Mouse (Mus musculus): ENCODE data around the gene Tmem30b.
A peak's percentile ranks its signal among the peaks of the same experiment; 100 is the strongest.
"Not testable (repeated sequence)": the region's sequence is repeated elsewhere in the genome, so short reads cannot be mapped to it uniquely, and the experiment has no call there.

The Tmem30b gene

DNA sequence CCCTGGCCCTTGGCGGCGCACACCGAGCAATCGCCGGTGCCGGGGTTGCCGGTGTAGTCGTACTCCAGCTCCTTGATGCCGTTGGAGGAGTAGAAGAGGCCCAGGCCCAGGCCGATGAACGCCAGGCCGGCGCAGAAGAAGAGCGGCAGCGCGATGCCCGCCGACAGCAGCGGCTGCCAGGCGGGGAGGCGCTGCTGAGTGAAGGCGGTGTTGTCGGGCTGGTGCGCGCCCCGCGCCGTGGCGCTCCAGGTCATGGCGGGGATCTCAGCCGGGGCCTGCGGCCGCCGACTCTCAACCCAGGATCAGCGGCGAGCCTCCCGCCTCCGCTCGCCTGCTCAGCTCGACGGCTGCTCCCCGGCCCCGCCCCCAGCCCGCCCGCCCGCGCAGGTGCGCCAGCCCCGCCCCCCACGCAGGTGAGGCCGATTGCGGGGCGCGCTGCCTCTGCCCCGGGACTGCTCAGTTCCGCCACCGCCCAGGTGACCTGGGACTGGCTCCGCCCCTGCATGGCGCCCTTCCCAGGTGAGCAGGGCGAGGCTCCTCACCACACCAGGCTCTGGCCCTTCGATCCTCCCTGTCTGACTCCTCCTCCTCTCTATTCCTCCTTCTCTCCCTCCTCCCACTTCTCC is at the start of gene Tmem30b:
Gene Tmem30b, minus strand, starts transcription at position 307 of the 626 bp plus-strand sequence.
- DNase-seq, result no peak

DNA sequence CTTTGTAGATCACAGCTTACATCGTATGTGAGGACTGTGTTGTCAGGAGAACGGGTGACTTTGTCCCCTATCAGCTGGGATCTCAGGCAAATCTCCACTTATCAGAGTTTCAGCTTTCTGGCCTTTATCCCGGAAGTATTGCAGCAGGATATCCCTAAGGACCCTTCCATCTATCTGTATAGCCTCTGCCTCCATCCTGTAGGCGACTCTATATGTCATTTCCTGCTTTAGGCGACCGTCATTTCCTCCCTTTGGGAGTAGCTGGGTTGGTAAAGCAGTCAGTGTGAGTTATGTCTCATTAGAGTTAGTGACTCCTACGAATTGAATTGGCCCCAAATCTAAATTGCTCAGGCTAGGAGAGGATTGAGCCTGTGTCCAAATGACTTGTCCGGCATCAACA is 49.0 kb upstream of the Tmem30b start:
- DNase-seq, result no peak

DNA sequence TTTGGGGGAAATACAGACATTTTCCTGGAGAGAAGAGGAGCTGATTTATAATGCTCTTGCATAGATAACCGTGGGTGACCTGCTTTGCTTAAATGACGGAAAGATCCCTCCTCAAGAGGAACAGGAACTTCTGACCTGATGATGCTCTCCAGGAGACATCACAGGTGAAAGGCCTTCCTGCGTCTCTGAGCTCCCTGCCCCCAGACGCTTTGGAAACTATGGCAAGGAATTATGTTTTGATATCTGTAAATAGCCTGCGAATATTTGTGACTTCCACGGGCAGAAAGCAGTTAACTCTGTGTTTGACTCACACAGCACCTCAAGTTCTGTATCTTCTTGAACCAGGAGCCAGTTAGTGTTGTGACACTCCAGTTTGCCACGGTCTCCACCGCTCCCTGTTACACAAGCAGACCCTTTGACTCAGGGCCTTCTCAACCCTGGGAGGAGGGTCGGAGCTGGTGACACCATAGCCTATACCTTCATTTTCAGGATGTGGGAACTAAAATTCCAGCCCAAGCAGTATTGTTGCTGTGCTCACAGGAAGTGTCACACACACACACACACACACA is 48.1 kb upstream of the Tmem30b start:
- DNase-seq, result no peak

DNA sequence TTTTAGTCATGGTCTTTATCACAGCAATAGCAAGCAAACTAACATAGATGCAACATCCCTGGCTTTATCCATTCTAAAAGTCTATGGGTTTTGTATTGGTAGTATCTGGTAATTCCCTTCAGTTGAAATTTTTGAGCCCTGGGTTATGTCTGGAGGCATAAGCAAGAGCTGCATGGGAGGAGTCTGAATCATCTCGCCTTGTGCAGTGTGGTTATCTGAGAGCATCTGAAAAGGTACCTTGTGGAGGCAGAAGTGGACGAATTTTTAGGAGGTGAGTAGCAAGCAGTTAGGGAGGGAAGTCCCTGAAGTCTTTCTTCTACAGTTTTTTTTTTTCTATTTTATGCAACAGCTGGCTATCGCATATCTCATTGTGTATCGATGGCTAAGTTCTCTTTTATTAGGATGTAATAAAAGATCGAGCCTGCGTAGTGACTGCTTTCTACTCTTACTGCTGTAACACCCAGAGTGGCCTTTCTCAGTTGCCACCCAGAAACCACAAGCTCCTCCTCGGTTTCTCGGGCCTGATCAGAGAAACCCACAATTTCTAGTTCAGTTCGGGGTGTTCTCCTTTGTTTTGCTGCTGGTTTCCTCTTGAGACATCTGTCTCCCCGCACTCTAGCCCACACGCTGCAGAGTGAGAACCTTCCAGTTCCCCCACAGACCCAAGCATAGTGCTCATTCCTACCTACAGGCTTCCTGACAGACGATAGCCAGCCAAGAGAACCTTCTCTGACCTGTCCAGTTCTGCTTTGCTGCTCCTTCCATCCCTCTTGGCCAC is 47.0 kb upstream of the Tmem30b start:
- DNase-seq, result peak; percentile 14

DNA sequence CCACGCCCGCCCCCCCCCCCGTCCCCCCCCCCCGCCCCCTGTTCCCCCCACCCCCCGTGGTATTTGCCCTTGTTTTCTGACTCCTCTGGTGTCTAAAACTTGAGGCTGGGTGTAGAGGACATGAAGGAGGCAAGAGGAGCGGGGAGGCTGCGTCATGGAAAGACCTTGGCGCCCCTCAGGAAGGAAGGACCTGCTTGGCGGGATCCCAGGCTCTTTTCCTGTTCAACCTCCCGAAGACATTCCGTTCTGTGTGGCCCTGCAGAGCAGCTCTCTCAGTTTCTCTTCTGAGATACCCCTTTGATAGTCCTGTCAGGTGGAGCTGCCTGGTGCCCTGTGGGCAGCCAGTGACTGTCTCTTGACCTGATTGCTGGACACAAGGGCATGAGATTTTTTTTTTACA is 45.4 kb upstream of the Tmem30b start:
- no peak for DNase-seq

DNA sequence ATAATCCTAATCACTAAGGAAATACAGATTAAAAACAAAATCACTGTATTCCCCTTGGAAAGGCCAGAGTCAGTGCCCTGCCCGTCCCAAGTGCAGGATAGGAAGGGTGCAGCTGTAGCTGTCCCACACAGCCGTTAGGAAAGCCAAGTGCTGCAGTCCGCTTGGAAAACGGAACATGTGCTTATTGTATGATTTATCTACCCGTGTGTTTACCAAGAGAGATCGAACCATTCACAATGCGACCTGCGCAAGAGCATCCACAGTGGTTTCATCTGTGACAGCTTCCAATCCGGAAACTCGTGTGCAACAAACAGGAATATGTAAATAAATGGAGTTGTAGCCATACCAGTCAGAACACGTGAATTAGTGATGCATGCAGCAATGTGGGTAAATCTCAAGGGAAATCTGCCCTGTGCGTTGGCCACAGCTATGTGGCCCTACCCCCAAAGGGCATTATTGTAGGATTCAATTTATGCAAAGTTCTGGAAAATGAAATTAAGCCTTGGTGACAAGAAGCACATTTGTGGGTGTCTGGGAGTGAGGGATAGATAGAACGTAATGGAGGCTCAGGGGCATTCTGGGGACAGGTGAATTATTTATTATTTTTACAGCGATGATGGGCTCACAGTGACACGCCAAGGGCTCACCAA is 44.6 kb upstream of the Tmem30b start:
- DNase-seq, result no peak

DNA sequence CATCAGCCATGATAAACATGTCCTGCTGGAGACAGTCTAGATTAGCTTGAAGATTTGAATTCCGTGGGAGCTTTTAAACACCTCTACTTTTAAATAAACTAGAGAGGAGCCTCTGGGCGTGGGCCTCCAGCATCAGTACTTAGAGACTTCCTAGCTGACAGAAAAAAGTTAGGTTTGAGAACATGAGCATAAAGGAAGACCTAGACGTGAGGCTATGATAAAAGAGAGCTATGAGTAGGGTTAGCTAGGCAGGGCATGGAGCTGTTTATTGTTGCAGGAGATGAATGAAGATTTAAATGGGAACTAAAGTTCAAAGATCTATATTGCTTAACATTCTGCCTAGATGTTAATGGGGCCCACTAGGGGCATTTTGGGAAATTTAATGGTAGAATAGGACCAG is 41.1 kb upstream of the Tmem30b start:
- DNase-seq, result no peak

DNA sequence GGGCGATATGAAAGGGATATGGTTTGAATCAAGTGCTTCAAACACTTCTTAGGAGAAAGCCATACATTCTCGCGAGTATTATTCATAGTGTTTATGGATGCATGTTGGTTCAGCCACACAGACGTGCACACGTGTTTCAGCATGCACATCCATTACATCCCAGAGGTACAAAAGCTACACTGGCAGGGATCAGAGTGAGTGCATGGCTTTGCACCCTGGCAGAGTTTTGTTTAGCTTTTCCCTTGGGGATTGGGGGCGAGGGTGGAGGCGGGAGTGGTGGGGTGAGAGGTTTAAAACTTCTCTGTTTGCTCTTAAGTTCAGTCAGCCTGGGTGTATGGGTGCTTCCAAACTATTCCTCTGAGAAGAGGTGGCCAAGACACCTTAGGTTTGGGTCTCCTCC is 39.7 kb upstream of the Tmem30b start:
- no peak for DNase-seq

DNA sequence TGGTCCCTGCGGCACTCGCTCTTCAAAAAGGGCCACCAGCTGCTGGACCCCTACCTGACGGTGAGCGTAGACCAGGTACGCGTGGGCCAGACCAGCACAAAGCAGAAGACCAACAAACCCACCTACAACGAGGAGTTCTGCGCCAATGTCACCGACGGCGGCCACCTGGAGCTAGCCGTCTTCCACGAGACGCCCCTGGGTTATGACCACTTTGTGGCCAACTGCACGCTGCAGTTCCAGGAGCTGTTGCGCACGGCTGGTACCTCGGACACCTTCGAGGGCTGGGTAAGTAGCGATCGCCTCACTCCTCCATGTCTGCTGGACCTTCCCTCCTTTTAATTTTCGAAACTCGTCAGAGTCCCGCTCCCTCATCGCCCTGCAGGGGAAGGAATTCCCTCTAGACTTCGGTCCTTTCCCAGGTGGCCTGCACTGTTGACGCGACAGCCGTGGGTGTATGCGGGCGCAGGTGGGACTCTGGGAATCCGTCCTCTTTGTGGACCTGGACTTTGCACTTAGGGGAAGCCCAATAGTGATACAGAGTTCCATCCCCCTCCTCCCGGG is 39.1 kb upstream of the Tmem30b start:
- no peak for DNase-seq

DNA sequence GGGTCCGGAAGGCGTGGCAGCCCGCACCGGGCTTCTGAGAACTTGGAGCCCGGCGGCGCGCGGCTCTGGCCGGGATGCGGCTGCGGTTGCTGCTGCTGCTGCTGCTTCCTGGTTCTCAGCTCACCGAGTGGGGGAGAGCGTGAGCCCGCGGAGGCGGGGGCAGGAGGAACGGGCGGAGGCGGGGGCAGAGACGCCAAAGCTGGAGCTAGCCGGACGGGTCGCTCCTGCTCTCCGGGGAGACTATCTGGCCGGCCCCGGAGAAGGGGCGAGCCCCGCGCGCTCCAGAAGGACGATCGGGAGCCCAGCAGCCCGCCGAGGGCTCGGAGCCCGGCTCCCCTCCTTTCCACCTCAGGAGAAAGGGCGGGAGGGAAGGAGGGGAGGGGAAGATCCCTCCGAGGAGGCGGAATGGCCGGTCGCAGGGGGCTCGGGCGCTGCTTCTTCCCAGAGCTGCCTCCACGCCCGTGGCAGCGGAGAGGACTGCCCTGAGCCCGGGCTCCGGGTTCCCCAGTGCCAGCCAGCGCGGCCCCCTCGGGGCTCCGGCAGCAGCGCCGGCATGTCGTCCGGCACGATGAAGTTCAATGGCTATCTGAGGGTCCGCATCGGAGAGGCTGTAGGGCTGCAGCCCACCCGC is 38.5 kb upstream of the Tmem30b start, which contains the start of gene Prkch:
Gene Prkch, plus strand, starts transcription at position 187 of the 631 bp plus-strand sequence.
- peak; percentile 72 for DNase-seq

DNA sequence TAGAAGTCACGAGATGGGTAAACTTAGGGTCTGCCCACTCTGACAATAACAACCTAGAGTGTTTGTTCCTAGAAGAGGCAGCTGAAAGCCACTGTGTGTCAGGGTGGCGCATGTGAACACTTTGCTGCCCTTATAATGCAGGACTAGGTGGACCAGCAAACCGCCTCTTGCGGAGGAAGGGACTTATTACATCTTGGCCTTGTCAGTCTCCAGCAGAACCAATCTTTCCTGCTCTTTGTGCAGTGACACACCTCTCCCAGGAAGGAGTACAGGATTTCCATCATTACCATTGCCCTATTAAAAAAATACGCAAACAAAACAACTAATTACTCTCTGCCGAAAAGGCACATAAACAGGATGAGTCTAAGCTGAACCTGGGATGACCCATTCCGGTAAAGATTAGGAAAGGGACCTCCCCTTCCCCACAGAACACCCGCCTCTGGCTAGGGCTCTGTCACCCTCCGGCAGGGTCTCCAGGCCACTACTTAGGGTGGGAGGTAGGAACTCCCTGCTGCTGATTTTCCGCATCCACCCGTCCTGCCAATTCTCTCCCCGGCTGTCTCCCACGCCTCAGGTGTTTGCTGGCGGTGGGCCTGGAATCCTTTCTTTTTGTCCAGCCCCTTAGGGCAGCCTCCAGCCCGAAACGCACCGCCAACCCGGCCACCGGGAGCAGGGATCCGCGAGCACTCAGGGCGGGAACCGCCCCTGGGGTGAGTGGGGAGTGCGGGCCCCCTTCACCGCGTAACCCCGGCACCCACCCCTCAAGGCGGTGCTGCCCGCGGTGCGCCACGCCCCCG is 37.8 kb upstream of the Tmem30b start:
- DNase-seq, result no peak

DNA sequence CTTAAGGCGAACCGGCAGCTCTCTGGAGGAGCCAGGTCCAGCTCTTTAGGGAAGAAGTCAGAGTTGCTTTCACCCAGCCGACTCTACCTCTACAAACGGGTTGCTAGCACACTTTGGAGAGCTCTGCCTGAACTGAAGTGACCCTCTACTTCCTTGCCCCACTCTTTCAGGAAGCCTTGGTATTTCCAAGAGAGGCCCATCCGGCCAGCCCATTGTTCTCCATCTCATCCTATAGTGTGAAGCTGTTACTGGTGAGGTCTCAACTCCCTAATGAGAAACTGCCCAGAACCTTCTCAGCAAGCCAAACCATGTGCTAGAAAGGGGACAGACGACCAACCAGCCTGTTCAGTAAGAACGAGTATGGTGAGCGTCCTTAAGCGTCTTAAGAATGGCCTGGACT is 37.1 kb upstream of the Tmem30b start:
- no peak for DNase-seq

DNA sequence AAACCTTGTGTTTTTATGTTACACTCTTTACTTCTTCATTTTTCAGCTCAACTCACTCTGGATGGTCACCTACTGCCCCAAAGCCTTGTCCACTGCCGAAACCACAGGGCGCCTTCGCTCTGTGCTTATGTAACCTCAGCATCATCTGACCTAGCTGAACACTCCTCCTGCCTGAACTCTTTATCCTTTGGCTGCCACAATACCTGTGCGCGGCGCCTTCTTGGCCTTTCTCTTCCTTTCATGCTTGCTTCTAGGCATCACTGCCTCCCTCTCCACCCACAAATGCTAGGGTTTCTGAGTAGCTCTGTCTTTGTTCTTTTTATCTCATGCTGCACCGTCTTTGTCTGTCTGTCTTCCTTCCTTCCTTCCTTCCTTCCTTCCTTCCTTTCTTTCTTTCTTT is 34.6 kb upstream of the Tmem30b start:
- no peak for DNase-seq

DNA sequence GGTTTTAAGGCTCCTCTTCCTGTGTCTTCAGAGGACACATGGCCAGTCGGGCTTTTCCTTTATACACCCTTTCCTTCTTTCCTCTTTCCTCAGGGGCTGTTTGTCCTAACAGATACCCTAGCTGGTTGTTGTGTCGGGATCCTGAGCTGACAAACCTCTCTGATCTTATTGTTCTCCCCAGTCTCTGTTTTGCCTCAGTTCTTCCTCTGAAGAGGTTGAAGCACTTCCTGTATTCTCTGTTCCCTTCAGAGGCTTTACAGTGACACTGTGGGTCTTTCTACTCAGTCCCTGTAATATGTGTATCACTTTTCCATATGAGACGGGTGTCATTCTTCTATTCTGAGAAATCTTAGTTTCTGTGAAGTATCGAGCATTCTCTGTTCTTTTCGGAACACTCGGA is 31.9 kb upstream of the Tmem30b start:
- DNase-seq, result no peak

DNA sequence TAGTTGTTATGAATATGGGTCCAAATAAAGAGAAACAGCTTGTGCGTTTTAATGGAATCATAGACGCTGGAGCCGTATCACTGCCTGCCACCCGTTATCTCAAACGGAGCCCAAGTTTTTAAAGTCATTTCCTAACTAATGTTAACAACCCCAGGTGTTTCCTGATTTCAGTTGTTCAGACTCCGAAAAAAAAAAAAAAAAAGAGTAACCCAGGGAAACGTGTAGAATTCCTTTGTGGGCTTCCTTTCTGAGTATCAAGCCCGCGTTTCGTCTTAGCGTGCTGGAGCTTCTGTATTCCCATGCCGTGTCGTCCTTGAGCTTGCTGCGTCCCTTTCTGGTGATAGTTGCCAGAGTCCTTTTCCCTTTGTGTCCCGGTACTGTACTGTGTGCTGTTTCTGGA is 28.4 kb upstream of the Tmem30b start:
- no peak for DNase-seq

DNA sequence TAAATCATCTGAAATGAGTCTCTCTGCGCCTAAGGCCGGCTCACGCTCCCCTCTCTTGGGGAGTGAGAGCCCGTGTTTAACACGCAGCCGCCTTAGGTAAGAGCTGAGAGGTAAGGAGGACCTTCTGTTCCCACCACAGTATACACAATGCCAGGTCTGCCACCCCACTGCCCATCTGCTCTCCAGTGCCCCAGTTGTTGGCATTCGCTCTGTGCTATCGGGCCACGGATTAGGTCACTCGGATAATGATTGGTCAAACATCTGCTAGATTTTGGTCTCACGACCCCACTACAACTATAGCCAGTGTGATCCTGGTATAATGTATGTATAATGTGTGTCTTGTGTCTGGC is 19.4 kb upstream of the Tmem30b start:
- no peak for DNase-seq

DNA sequence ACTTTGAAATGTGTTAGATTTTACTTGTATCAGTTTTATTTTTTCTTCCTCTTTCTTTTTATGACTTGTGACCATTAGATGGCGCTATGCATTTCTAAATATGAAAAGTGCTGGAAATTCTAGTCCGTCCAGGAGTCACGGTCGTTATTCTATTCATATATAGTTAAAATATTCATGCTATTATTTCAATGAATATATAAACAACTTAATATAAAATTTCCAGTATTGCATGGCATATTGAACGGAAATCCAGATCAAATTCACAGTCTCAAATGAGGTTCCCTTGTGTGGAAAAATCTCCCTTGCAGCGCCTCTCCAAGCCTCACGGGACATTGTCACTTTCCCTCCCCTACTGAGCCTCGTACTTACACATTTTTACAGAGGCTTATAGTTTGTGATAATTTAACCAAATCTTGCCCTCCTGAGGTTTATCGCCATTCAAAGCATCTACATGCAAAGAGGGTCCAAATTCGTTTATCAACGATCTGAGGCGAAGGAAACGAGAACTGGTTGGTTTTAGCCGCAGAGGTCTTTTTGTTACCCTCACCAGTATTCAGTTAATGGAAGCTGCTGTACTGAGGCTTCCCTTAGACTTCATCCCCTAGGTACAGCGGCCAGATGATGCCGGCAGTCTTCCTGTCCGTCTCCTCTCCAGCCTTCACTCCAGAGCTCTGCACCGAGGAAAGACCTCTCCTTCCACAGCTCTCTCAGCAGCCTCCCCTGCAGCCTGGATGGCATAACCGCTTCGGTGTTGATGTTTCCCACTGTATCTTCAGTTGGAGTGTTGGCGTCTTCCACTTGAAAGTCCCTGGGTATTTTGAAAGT is 18.8 kb upstream of the Tmem30b start:
- no peak for DNase-seq

DNA sequence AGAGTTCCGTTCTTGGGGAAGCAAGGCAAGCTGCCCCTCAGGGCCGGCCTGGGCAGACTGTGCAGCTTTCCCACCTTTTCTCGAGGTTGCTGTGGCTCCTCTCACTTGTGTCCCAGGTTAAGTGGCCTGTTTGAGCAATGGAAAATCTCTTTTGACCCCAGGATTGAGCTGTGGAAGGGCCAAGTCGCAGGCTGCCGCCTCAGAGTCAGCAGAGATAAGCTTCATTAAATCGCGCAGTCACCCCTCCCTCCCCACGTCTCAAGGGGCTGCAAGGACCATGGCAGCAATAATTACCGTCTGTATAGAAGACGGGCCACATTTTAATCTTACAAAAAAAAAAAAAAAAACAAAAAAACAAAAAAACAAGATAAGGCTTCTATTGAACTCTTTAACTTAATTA is 18.0 kb upstream of the Tmem30b start:
- no peak for DNase-seq

DNA sequence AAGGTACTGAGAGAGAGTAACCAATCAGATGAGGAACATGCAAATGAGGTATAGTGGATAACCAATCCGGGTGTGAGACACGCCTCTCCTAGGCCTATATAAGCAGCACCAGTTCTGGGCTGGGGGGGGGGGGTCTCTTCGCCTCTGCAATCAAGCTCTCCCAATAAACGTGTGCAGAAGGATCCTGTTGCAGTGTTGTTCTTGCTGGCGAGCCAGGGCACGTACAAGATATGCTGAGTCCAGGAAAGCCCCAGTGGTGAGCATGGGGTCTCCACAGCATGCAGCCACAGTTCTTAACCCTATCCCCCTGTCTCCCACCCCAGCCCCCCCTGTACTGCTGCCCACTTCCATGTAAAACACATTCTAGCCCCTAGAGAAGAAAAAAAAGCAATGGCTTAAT is 16.9 kb upstream of the Tmem30b start:
- not testable (repeated sequence) for DNase-seq

DNA sequence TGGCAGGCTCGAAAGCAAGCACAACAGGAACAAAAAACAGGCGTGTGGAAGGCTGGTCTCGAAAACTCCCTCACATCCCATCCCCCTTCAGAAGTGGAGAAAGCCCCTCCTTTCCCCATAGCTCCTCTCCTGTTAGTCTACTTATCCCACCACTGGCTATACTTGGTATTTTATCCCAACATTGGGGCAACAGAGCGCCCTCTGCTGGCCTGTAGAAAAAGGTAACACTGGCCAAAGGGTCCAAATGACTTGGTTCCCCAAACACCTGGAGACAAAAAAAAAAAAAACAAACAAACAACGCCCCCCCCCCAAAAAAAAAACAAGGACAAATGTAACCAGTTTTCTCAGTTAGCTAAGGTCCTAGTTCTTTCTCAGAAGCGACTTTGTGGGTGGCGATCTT is 13.9 kb upstream of the Tmem30b start:
- no peak for DNase-seq

DNA sequence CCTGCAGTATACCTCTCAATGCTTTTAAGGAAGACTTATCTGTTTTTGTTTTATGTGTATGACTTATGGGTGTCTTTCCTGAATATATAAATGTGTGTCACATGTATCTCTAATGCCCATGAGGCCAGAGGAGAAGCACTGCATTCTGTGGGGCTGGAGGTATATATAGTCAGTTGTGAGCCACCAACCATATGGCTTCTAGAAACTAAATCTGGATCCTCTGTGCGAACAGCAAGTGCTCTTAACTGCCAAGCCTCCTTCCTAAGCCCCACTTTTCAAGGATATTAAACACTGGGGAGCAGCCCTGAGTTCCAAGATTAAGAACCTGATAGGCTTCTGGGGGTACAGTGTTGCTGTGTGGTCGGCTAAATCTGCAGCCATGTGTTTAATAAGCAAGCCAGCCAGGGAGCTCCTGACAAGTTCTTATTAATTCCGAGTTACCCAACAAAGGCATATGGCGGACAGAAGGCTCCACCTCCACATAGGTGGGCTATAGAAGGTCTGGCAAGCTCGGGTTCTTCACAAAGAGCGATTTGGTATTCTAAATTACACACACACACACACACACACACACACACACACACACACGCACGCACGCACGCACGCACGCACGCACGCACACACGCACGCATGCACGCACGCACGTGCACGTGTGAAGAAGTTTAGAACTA is 12.5 kb upstream of the Tmem30b start:
- peak; percentile 60 for DNase-seq
